Mouse (Mus musculus): ENCODE results near the gene Tjp2.

GRCm38 (mm10) chr19:24056880-24057279 lies 167.9 kb downstream of the Tjp2 start:
- no peak for TF ChIP-seq EP300 (optimal IDR thresholded peaks at IDR 0.05)
- peak; percentile 26 for TF ChIP-seq CTCF (IDR thresholded peaks at IDR 0.05; ENCODE audit: low read depth)

All from stomach, postnatal 0 days (tissue).